Mouse (Mus musculus): ENCODE results near the gene Nxnl2. TPM values are rescaled to one million over a fixed set of nuclear protein-coding genes. Genes with fewer than 3 reads are reported as not detected.

The Nxnl2 gene
- total RNA-seq, 2 experiments from 2014 or later = 0.22 TPM; not detected in 1

Small RNA genes within 50 kb of the gene (microRNA-seq; reads per million reads assigned to microRNA genes)
- 0 reads per million in 2 experiments for gene Gm44341

Other genes with a start within 250 kb of the Nxnl2 start
- 100 to 1,000 TPM; 164 TPM for gene Spin1, start 70.1 kb upstream of the Nxnl2 start, total RNA-seq (2021)
- 1 to 10 TPM; 5.9 to 6.1 TPM for gene S1pr3, start 237.6 kb downstream of the Nxnl2 start, total RNA-seq (2021)

All from layer of hippocampus, postnatal 25 days (tissue).